Mouse (Mus musculus) stomach, postnatal 0 days (tissue): Measurements from ENCODE around the gene Hba-a2.

ENCODE experiments used
- CTCF ChIP-seq: IDR thresholded peaks from 2 replicates; pipeline ENCODE4 v1.5.1; 2016; ENCODE audit warnings: antibody characterized with exemption, low read depth, mild to moderate bottlenecking, moderate library complexity
- EP300 ChIP-seq: optimal IDR thresholded peaks from 2 replicates; pipeline ENCODE3; 2016; ENCODE audit warnings: antibody characterized with exemption

DNA sequence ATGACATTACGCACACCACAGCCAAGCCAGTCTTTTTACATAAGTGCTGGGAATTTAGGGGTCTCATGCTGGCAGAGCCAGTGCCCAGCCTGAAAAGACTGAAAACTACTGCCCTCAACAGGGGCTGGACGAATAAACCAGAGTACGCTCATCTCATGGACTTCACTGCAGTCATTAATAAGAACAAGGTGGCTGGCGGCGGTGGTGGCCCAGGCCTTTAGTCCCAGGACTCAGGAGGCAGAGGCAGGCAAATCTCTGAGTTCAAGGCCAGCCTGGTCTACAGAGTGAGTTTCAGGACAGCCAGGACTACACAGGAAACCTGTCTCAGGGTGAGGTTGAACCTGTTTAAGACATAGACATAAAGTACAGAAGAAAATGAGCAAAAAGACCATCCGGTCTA lies 30.1 kb upstream of the Hba-a2 start:
- TF ChIP-seq CTCF, result no peak
- no peak for TF ChIP-seq EP300
